Mouse (Mus musculus) midbrain, embryonic 12.5 days (tissue): ENCODE measurements around the gene Gla. TPM values are rescaled to one million over a fixed set of nuclear protein-coding genes. Genes with fewer than 3 reads are reported as not detected.
A peak's percentile ranks its signal among the peaks of the same experiment; 100 is the strongest.

Experiments used
- ATAC-seq: fragments of 200-750 bp; cut with Nextera tagmentation; 2 replicates; pipeline ENCODE4 v1.8.0; 2017; ENCODE audit warnings: low read depth, moderate TSS enrichment, moderate library complexity; ENCODE audit not compliant: low FRiP score
- H3K27ac ChIP-seq: fragments of 300-500 bp; sonication (generic); replicated peaks from 2 replicates; pipeline ENCODE4 v1.5.1; 2016; ENCODE audit warnings: mild to moderate bottlenecking
- H3K27me3 ChIP-seq: fragments of 300-500 bp; sonication (generic); 2 replicates; pipeline ENCODE4 v1.6.1; 2016; ENCODE audit warnings: mild to moderate bottlenecking
- H3K36me3 ChIP-seq: fragments of 300-500 bp; sonication (generic); 2 replicates; pipeline ENCODE4 v1.6.1; 2016
- H3K4me1 ChIP-seq: fragments of 300-500 bp; sonication (generic); 2 replicates; pipeline ENCODE4 v1.6.1; 2016
- H3K4me2 ChIP-seq: fragments of 300-500 bp; sonication (generic); replicated peaks from 2 replicates; pipeline ENCODE4 v1.6.1; 2016; ENCODE audit warnings: mild to moderate bottlenecking, moderate library complexity
- H3K4me3 ChIP-seq: fragments of 300-500 bp; sonication (generic); 2 replicates; pipeline ENCODE4 v1.5.1; 2016; ENCODE audit warnings: mild to moderate bottlenecking
- H3K9ac ChIP-seq: fragments of 300-500 bp; sonication (generic); replicated peaks from 2 replicates; pipeline ENCODE4 v1.6.1; 2016; ENCODE audit warnings: mild to moderate bottlenecking, moderate library complexity
- H3K9me3 ChIP-seq: fragments of 300-500 bp; sonication (generic); 2 replicates; pipeline ENCODE4 v1.6.1; 2016; ENCODE audit warnings: mild to moderate bottlenecking
- WGBS: fragments of 180-500 bp; shearing (Covaris S2); methylation state at CpG from one replicate; pipeline ENCODE4 v1.1.7; 2016; 5-methylcytosine and 5-hydroxymethylcytosine counted together
- polyA plus RNA-seq: library from polyadenylated mRNA; unstranded; fragments of >200 nt; fragmentation: Nextera tagmentation; extraction: Ambion mirVana; gene quantifications from 2 replicates; pipeline ENCODE4 v1.2.1, GENCODE M21; 2016

Gene Gla
- 4.5 TPM in 2 replicates for polyA plus RNA-seq

GRCm38 (mm10) chrX:134600659-134601379 is at the start of gene Gla, which contains the start of gene Hnrnph2:
Gene Gla, minus strand, starts transcription at chrX:134601125.
Gene Hnrnph2, plus strand, starts transcription at chrX:134601179.
- peak within 1 kb of the TSS; percentile 53 for H3K9ac ChIP-seq
- WGBS = 23% methylated on average over 32 of the region's 33 CpGs
- 0 out of 2 replicates have a peak, but pooled peaks cover 4% of the 10 kb centered on the region for H3K36me3 ChIP-seq
- peaks cover 10% of the 10 kb centered on the region for H3K4me1 ChIP-seq
- H3K9me3 ChIP-seq = no peaks in the 10 kb centered on the region
- ATAC-seq = peak; percentile 97
- no peaks in the 10 kb centered on the region for H3K27me3 ChIP-seq
- H3K4me3 ChIP-seq = peak within 1 kb of the TSS; percentile 54
- peak within 1 kb of the TSS; percentile 55 for H3K4me2 ChIP-seq
- H3K27ac ChIP-seq = peak within 1 kb of the TSS; percentile 91

GRCm38 (mm10) chrX:134648031-134648692 is 47.2 kb upstream of the Gla start:
- H3K4me2 ChIP-seq = peak overlapping the region; percentile 23; the same call in 1 of the 2 replicates
- H3K36me3 ChIP-seq = no peaks in the 10 kb centered on the region
- H3K4me3 ChIP-seq = no peak overlapping the region
- H3K27me3 ChIP-seq = no peaks in the 10 kb centered on the region
- no peak overlapping the region for H3K27ac ChIP-seq
- no peaks in the 10 kb centered on the region for H3K4me1 ChIP-seq
- WGBS = 32% methylated on average over 11 of the region's 11 CpGs
- no peaks in the 10 kb centered on the region for H3K9me3 ChIP-seq
- ATAC-seq = peak; percentile 73
- no peak overlapping the region for H3K9ac ChIP-seq

GRCm38 (mm10) chrX:134647421-134647820 is 46.5 kb upstream of the Gla start:
- Histone ChIP-seq H3K27ac (no peak overlapping the region), H3K4me3 (no peak overlapping the region), H3K9ac (no peak overlapping the region), H3K36me3 (no peaks in the 10 kb centered on the region), H3K9me3 (no peaks in the 10 kb centered on the region), H3K27me3 (no peaks in the 10 kb centered on the region), H3K4me2 (no peak overlapping the region), H3K4me1 (no peaks in the 10 kb centered on the region)
- WGBS = 77% methylated on average over 8 of the region's 8 CpGs
- ATAC-seq = no peak

- Histone ChIP-seq H3K36me3 (no peaks in the 10 kb centered on the region), H3K9ac (no peak overlapping the region), H3K4me3 (no peak overlapping the region), H3K27ac (no peak overlapping the region), H3K9me3 (no peaks in the 10 kb centered on the region), H3K4me1 (no peaks in the 10 kb centered on the region), H3K27me3 (no peaks in the 10 kb centered on the region), H3K4me2 (no peak overlapping the region)
- ATAC-seq = no peak
- WGBS = 84% methylated on average over 1 of the region's 1 CpGs
Measured at GRCm38 (mm10) chrX:134646338-134646737, 45.4 kb upstream of the Gla start.

GRCm38 (mm10) chrX:134641000-134641760 is 40.3 kb upstream of the Gla start:
- Histone ChIP-seq H3K9me3 (no peaks in the 10 kb centered on the region), H3K4me3 (no peak overlapping the region), H3K27ac (no peak overlapping the region), H3K27me3 (no peaks in the 10 kb centered on the region; the same call in 1 of the 2 replicates), H3K4me1 (no peaks in the 10 kb centered on the region), H3K36me3 (no peaks in the 10 kb centered on the region), H3K9ac (no peak overlapping the region), H3K4me2 (no peak overlapping the region)
- ATAC-seq = no peak
- 78% methylated on average over 10 of the region's 10 CpGs for WGBS

- H3K4me2 ChIP-seq = no peak overlapping the region
- H3K27me3 ChIP-seq = peaks cover 13% of the 10 kb centered on the region
- H3K4me1 ChIP-seq = no peaks in the 10 kb centered on the region
- no peaks in the 10 kb centered on the region for H3K9me3 ChIP-seq
- no peaks in the 10 kb centered on the region for H3K36me3 ChIP-seq
- ATAC-seq = no peak
- H3K9ac ChIP-seq = no peak overlapping the region
- H3K4me3 ChIP-seq = no peak overlapping the region
- WGBS = 78% methylated on average over 3 of the region's 3 CpGs
- H3K27ac ChIP-seq = no peak overlapping the region
Measured at GRCm38 (mm10) chrX:134635860-134636259, 34.9 kb upstream of the Gla start.

GRCm38 (mm10) chrX:134635111-134635510 is 34.2 kb upstream of the Gla start:
- WGBS = 59% methylated on average over 3 of the region's 3 CpGs
- ATAC-seq = no peak
- H3K4me3 ChIP-seq = no peak overlapping the region
- no peaks in the 10 kb centered on the region for H3K36me3 ChIP-seq
- peaks cover 13% of the 10 kb centered on the region; the same call in 1 of the 2 replicates for H3K27me3 ChIP-seq
- H3K9ac ChIP-seq = no peak overlapping the region
- H3K9me3 ChIP-seq = no peaks in the 10 kb centered on the region
- H3K4me1 ChIP-seq = no peaks in the 10 kb centered on the region
- H3K27ac ChIP-seq = no peak overlapping the region
- H3K4me2 ChIP-seq = no peak overlapping the region

GRCm38 (mm10) chrX:134632710-134633109 is 31.8 kb upstream of the Gla start:
- Histone ChIP-seq H3K4me2 (no peak overlapping the region), H3K4me3 (no peak overlapping the region), H3K27ac (no peak overlapping the region), H3K4me1 (no peaks in the 10 kb centered on the region), H3K9ac (no peak overlapping the region), H3K27me3 (peaks cover 17% of the 10 kb centered on the region; the same call in 1 of the 2 replicates), H3K9me3 (no peaks in the 10 kb centered on the region), H3K36me3 (no peaks in the 10 kb centered on the region)
- no peak for ATAC-seq
- WGBS = 87% methylated on average over 5 of the region's 5 CpGs

- no peak overlapping the region for H3K27ac ChIP-seq
- H3K36me3 ChIP-seq = no peaks in the 10 kb centered on the region
- peaks cover 39% of the 10 kb centered on the region for H3K27me3 ChIP-seq
- ATAC-seq = no peak
- H3K9me3 ChIP-seq = no peaks in the 10 kb centered on the region
- no peak overlapping the region for H3K4me2 ChIP-seq
- H3K4me3 ChIP-seq = no peak overlapping the region
- 83% methylated on average over 2 of the region's 2 CpGs for WGBS
- H3K9ac ChIP-seq = no peak overlapping the region
- no peaks in the 10 kb centered on the region for H3K4me1 ChIP-seq
Measured at GRCm38 (mm10) chrX:134628200-134628599, 27.3 kb upstream of the Gla start.

GRCm38 (mm10) chrX:134623350-134623749 is 22.4 kb upstream of the Gla start:
- no peak overlapping the region for H3K9ac ChIP-seq
- 92% methylated on average over 4 of the region's 4 CpGs for WGBS
- peaks cover 49% of the 10 kb centered on the region for H3K27me3 ChIP-seq
- ATAC-seq = no peak
- H3K27ac ChIP-seq = no peak overlapping the region
- H3K4me1 ChIP-seq = peaks cover 3% of the 10 kb centered on the region; the same call in 1 of the 2 replicates
- no peaks in the 10 kb centered on the region for H3K36me3 ChIP-seq
- no peaks in the 10 kb centered on the region for H3K9me3 ChIP-seq
- no peak overlapping the region for H3K4me2 ChIP-seq
- no peak overlapping the region for H3K4me3 ChIP-seq

- H3K27ac ChIP-seq = no peak overlapping the region
- no peak overlapping the region for H3K4me3 ChIP-seq
- H3K27me3 ChIP-seq = peaks cover 52% of the 10 kb centered on the region
- no peak for ATAC-seq
- no peak overlapping the region for H3K9ac ChIP-seq
- H3K36me3 ChIP-seq = no peaks in the 10 kb centered on the region
- H3K9me3 ChIP-seq = no peaks in the 10 kb centered on the region
- WGBS = 84% methylated on average over 3 of the region's 3 CpGs
- peaks cover 3% of the 10 kb centered on the region; the same call in 1 of the 2 replicates for H3K4me1 ChIP-seq
- H3K4me2 ChIP-seq = no peak overlapping the region
Measured at GRCm38 (mm10) chrX:134621685-134622084, 20.8 kb upstream of the Gla start.
